ENCODE assay signal across 8 mouse cellular contexts in the genomic region with DNA sequence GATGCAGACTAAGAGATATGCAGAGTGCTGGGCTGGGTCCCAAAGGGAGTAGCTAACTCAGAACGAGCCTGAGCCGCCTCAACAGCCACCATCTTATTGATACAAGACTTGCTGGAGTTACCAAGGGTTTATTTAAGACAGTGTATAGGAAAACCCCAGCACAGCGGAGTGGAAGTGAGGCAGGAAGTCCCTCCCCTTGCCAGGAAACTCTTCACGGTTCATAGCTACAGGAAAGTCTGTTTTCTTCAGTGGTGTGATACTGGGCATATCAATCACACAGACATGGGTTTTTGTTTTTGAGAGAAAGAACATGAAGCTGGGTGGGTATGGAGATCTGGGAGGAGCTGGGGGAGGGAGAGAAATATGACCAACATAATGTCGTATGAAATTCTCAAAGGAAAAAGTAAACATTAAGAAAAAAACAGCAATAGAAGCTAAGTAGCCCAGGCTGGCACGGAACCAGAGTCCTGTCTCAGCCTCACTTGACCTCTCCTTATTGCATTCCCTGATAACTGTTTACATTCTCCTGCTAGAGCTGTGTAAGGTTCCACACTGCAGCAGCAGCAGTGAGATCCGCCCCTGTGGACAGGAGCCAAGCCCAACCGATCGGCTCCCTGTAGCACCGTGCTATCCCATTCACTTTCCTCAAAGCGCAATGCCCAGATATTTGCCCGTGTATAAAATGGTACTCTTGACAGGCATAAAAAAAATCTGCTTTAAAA.
DNase-seq lines count a peak whose midpoint lies in the region; ATAC-seq and TF ChIP-seq lines count a peak whose summit lies in the region.

No protein-coding gene starts in this region.

- 35% methylated on average over 12 of the region's 12 CpGs for WGBS in heart, embryonic 12.5 days
- WGBS in lung, postnatal 0 days: 5% methylated on average over 12 of the region's 12 CpGs

- H3K9ac ChIP-seq in heart, embryonic 12.5 days: no peak overlapping the region
- no peak overlapping the region for H3K9ac ChIP-seq in lung, postnatal 0 days (replicated peaks; ENCODE audit: low read depth)

- no peaks in the 10 kb centered on the region for H3K27me3 ChIP-seq in heart, embryonic 12.5 days (replicated peaks)
- no peaks in the 10 kb centered on the region for H3K27me3 ChIP-seq in lung, postnatal 0 days (replicated peaks; ENCODE audit: insufficient read depth, low read length)

- H3K27ac ChIP-seq in gastrocnemius, adult 2 months: peak overlapping the region; percentile 81
- peak overlapping the region; percentile 94 for H3K27ac ChIP-seq in heart, embryonic 12.5 days (ENCODE audit: poor library complexity, severe bottlenecking)
- H3K27ac ChIP-seq in lung, postnatal 0 days (ENCODE audit: low read length): peak overlapping the region; percentile 22

- peak; percentile 54 for ATAC-seq in heart, embryonic 12.5 days (ENCODE audit: insufficient number of reproducible peaks, low FRiP score)
- ATAC-seq in lung, postnatal 0 days: peak; percentile 61

- intact Hi-C loops in gastrocnemius, adult 2 months (cut with DNase I): no loop called here
- intact Hi-C loops in gastrocnemius, postnatal 36 days (cut with DNase I): no loop called here

- H3K36me3 ChIP-seq in heart, embryonic 12.5 days: 0 out of 2 replicates have a peak, but pooled peaks cover 4% of the 10 kb centered on the region
- no peaks in the 10 kb centered on the region for H3K36me3 ChIP-seq in lung, postnatal 0 days (ENCODE audit: insufficient read depth, low read length)

- peaks cover 95% of the 10 kb centered on the region for H3K4me1 ChIP-seq in heart, embryonic 12.5 days (replicated peaks)
- peaks cover 39% of the 10 kb centered on the region for H3K4me1 ChIP-seq in lung, postnatal 0 days (ENCODE audit: insufficient read depth, low read depth, low read length)

- no peak for TF ChIP-seq CTCF in gastrocnemius, adult 2 months (IDR thresholded peaks at IDR 0.05)
- TF ChIP-seq CTCF in lung, postnatal 0 days (IDR thresholded peaks at IDR 0.05): no peak

- TF ChIP-seq EP300 in lung, postnatal 0 days (IDR thresholded peaks at IDR 0.05): peak; percentile 84

- H3K4me2 ChIP-seq in heart, embryonic 12.5 days: peak overlapping the region; percentile 43
- peak overlapping the region; percentile 44 for H3K4me2 ChIP-seq in lung, postnatal 0 days (replicated peaks; ENCODE audit: low read depth, low read length)

- DNase-seq in gastrocnemius, adult 2 months: peak; percentile 69
- no peak for DNase-seq in gastrocnemius, adult 18-20 months (ENCODE audit: low spot score)
- DNase-seq in adipocyte (ENCODE audit: low spot score): peak; percentile 62
- peak; percentile 42 for DNase-seq in kidney, adult 9 months
- peak; percentile 84 for DNase-seq in lung, postnatal 0 days (ENCODE audit: low spot score)
- DNase-seq in testis, postnatal 10 days (ENCODE audit: low spot score): peak; percentile 71
- no peak for DNase-seq in gastrocnemius, postnatal 36 days

- H3K9me3 ChIP-seq in heart, embryonic 12.5 days (replicated peaks): no peaks in the 10 kb centered on the region
- no peaks in the 10 kb centered on the region for H3K9me3 ChIP-seq in lung, postnatal 0 days (ENCODE audit: low read length)

- H3K4me3 ChIP-seq in gastrocnemius, adult 2 months: peak overlapping the region; percentile 58
- H3K4me3 ChIP-seq in heart, embryonic 12.5 days: no peak overlapping the region
- H3K4me3 ChIP-seq in lung, postnatal 0 days (ENCODE audit: low read depth, low read length): peak overlapping the region; percentile 10; the same call in 1 of the 2 replicates

Comparison
In these comparisons a context has a peak if more than half of its experiments do, and no peak if none do; other contexts are left out.
1. DNase-seq: peak in gastrocnemius, adult 2 months (single experiment), adipocyte (single experiment), kidney, adult 9 months (single experiment), lung, postnatal 0 days (single experiment) and testis, postnatal 10 days (single experiment); none in gastrocnemius, adult 18-20 months (single experiment) and gastrocnemius, postnatal 36 days (0 of 2).
2. H3K27ac ChIP-seq: peak in every context shown above with its lines; median percentile 94 in heart, embryonic 12.5 days; 81 in gastrocnemius, adult 2 months; 22 in lung, postnatal 0 days.